Mouse (Mus musculus): ENCODE measurements around the gene Mrps6. TPM values are rescaled to one million over a fixed set of nuclear protein-coding genes. Genes with fewer than 3 reads are reported as not detected.
A peak's percentile ranks its signal among the peaks of the same experiment; 100 is the strongest.

Mrps6 gene
- total RNA-seq (2021) = 10 to 100 TPM; 56.9 to 63.0 TPM

DNA sequence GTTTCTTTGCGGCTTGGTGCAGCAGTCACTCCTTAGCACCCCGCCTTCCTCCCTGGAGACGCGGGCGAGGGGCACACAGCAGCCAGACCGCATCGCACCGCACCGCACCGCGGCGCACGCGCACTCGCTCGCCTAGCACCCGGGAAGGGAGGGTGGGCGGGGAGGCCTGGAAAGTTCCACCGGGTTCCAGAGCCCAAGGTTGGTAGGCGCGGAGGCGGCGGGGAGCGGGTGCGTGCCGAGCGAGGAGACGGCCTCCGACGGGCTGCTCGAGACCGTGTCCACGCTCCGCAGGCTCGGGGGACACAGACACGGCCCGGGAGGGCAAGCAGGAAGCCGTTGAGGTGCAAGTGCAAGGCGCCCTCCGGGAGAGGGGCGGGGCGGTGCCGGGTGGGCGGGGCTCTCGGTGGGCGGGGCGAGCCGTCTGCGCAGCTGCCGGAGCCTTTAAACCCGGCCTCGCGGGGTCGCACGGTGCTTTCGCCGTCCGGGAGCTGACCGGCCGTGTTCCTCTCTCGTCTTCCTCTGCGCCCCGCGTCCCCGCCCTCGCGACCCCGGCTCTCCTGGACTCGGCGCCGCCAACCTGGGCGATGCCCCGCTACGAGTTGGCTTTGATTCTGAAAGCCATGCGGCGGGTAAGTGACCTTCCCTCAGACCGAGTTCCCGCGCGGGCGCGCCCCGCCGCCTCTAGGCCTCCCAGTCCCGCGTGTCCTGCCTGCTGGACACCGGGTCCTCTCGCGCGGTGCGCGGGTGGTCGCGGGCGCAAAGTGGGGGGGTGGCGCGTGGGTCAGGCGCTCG, at the start of gene Mrps6, which contains the start of the genes Gm49711 and Slc5a3:
Gene Mrps6 (plus strand): TSS at position 419 of the 792 bp plus-strand sequence.
Gene Gm49711 (plus strand): TSS at position 465 of the 792 bp plus-strand sequence.
Gene Slc5a3 (plus strand): TSS at position 471 of the 792 bp plus-strand sequence.
- intact Hi-C loops (cut with DNase I) = loop anchor here (1.0 to 10.0 kb wide), 5 partner anchors 39 to 407 kb away; partner anchors contain the start of gene Smim11
- DNase-seq = peak; percentile 88 to 95

DNA sequence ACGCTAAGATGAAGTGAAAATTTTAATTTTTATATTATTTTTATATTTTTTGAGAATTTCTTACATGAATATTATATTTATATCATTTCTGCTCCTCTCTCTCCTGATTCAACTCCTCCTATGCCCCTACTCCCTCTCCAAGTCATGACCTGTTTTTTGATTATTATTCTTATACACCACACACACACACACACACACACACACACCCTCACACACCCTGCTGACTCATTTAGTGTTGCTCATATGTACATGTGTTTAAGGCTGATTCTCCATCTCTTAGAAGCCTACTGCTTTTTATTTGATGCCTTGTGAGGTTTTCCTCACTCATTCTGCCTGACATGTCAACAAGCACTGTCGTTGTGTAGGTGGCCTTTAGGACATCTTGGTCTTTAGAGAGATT, 48.5 kb upstream of the Mrps6 start:
- intact Hi-C loops (cut with DNase I) = no loop called here
- DNase-seq = no peak

DNA sequence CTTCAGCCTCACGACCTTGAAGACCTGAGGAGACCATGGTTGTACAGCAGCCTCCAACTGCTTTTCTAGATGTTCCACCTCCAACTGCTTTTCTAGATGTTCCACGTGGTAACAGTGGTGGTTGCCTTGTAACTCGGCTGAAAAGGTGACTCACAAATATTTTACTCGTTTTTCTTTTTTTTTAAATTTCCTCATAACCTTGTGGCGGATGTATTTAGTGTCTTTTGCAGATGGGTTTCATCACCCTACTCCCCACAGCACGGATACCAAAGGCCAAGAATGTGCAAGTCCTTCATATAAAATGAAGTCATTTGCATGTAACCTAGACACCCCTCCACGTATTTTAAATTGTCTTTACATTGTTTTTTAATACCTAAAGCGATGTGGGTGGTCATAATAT, 41.3 kb upstream of the Mrps6 start:
- no peak for DNase-seq
- intact Hi-C loops (cut with DNase I) = no loop called here

DNA sequence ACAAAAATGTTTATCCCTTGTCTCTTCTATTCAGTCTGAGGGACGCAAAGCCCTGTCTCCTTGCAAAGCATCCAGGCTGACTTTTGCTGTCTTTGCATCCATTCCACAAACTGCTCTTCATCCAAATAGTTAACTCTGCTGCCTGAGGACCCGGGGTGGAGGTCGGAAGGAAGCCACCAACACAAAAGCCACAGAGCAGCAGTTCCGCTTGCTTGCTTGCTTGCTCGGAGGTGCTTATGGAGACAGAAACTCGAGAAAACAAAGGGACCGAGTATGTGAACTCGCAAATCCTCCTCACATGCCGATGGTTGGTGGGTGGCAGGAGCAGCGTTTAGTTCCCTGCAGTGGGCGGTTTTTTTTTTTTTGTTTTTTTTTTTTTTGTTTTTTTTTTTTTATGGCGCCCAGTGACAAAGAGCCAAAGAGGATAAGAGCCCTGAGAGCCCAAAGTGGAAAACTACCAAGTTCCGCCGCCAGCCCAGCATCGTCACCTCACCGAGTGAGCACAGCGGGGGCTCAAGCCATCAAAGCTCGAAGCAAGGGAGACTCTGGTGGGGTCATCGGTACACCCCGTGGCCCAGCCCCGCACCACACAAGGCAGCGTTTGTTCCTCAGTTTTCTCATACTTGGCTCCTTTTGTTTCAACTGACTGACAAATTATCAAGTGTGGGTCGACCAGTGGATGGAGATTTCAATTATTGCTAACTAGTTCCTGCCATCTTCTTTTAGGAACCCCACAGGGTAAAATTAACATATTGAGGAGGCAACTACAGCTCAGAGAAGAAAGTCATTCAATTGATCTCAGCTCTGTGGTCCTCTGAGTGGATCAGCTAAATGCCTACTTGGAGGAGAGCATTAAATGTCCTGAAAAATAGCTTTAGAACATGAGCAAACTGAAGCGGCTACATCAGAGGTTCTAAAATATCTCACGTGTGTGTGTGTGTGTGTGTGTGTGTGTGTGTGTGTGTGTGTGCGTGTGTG, 38.6 kb upstream of the Mrps6 start:
- peak; percentile 52 to 53 for DNase-seq
- intact Hi-C loops (cut with DNase I) = loop anchor here (2.0 kb wide), 1 partner anchor 37 kb away; no protein-coding TSS in a partner anchor

DNA sequence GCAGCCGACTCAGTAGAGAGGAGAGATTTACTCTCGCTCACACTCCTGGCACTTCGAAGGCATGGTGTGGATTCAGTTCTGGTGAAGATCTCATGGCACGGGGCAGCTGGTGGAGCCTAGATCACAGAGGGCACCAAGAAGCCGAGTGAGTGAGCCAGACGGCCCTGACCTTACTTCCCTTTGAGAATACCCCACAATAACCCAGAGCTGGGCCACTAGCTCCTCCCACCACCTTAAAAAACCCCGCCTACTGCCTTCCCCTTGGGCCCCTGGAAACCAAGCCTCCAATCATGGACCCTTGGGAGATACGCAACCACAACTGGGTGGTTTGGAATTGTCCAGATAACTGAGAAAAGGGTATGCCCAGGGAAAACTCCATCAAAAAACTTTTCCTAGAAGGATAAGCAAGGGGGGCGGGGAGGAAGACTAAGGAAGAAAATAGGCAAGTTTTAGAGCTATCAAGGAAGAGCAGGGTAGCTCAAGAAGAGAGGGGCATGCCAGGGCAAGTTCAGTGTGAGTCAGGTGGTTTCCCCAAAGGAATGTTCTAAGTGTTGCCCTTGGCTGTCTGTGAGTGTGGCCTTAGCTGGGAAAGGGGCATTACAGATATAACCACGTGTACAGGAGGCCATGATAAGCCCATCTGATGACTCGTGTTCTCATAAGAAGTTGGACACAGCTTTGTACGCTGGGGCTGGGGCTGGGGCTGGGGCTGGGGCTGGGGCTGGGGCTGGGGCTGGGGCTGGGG, 36.2 kb upstream of the Mrps6 start:
- DNase-seq = no peak
- intact Hi-C loops (cut with DNase I) = no loop called here

DNA sequence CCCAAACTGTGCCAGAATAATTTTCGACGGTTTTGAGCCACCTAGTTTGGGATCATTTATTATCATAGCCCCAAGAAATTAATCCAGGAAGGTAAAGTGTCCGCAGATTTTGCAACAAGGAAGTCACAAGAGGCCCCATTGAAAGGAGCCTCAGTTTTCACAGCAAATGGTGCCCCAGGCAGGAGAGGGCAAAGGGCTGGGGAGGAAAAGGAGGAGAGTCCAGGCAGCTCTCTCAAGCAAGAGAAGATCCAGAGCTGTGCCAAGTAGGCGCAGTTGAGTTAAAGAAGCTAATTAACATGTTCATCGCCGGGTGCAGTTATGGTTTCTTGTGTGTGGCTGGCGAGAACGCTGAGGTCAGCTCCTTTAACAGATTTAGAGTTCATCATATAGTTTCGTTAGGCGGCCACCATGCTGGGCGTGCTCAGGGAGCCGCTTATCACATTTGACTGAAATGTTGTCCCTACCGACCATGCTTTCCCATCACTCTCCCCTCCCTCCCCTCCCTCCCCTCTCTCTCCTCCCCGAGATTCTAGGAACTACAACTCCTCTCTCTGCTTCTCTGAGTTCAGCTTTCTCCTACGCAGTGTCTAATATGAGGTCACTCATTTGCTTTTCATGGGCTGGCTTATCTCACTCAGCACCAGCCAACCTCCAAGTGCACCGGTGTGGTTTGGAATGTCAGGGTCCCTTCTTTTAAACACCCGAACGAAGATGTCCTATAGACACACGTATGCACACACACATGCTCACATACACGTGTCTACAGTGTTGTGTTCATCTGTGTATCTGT, 35.4 kb upstream of the Mrps6 start:
- DNase-seq = no peak
- intact Hi-C loops (cut with DNase I) = no loop called here

DNA sequence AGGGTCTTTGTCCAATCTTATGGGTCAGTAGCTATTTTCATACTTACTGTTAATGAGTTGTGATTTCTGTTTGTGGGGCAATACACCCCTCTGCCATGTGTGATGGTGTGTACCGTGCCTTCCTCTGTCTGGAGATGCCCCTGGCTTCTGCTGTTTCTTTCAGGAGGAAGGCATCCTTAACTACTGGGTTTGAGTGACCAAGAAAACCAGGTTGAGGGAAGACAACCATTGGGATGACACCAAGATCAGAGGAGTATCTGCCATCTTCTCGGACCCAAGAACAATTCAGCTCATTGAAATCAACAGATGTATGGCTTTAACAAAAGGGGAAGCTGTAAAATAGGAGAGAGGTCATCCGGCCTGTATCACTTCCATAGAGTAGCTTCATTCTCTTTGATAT, 24.8 kb upstream of the Mrps6 start:
- intact Hi-C loops (cut with DNase I) = no loop called here
- DNase-seq = no peak

DNA sequence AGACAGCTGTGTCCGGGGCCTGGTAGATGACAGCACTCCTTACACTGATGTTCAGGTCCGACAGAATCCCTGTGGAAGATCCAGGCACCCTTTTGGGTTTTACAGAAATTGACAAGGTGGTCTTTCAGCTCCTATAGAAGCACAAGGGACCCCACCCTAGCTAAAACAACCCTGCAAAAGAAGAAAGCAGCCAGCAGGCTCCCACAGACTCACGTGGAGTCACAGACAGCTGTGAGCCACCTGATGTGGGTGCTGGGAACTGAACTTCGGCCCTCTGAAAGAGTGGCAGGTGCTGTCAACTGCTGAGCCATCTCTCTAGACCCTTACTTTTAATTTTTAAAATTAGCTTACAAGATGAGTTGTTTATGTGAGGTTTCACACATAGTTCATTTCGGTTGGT, 23.4 kb upstream of the Mrps6 start:
- intact Hi-C loops (cut with DNase I) = no loop called here
- no peak for DNase-seq

DNA sequence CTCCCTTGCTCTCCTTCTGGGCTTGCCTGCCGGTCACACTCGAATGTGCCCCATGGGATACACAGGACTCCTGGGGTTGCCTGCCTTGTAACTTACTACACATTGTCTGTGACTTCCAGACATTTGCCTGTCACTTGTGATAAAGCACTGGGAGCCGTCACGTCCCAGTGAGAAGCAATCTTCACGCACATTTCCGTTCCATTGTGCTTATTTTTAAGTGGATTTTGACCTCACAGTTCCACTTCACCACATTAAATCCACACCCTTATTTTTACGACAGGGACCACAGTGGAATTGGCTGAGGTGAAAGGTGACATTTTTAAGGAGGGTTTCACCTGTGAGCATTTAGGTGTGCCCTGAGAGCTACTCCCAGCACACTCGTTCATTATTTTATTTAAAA, 21.4 kb upstream of the Mrps6 start:
- DNase-seq = no peak
- intact Hi-C loops (cut with DNase I) = no loop called here

DNA sequence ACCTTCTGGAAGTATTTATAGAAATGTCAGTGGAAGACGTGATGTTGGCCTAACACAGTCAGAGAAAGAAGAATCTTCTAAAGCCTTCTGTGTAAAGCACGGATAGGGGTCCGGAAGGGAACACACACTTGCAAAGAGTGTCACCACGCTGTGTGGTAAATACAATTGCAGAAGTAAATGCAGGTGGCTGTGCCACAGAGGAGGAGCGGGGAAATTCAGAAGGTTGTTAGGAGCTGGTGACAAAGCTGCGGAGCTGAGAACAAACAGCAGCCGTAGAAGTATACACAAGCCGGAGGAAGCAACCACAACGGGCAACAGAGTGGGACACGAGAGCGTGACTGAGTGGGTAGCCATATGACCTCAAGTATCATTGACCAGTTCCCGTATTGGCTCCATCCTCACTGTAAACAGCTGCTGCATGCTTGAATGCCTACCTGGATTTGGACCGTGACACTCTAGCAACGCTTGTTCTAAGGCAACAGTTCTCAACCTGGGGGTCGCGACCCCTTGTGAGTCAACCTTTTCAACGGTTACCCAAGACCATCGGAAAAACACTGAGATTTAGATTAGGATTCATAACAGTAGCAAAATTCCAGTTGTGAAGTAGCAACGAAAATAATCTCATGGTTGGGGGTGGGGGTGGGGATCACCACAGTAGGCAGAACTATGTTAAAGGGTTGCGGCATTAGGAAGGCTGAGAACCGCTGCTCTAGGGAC, 20.0 kb upstream of the Mrps6 start:
- intact Hi-C loops (cut with DNase I) = no loop called here
- DNase-seq = no peak

DNA sequence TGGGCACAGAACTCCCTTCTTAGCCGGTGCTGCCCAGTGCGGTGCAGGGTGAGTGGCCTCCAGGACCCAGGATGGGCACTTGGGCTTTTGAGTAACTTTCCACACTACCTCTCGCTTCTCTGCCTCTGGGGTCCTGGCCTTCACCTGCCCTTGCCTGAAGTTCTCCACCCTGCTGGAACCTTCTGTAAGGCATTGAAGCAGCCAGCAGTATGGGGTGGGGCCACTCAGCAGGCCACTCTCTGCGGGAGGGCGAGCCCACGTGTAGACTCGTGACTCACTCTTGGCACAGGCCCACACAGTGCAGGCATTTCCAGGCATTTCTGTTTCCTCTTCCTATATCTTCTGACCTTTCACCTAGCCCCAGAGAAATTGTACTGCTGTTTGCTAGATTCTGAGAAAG, 18.6 kb upstream of the Mrps6 start:
- intact Hi-C loops (cut with DNase I) = no loop called here
- no peak for DNase-seq

DNA sequence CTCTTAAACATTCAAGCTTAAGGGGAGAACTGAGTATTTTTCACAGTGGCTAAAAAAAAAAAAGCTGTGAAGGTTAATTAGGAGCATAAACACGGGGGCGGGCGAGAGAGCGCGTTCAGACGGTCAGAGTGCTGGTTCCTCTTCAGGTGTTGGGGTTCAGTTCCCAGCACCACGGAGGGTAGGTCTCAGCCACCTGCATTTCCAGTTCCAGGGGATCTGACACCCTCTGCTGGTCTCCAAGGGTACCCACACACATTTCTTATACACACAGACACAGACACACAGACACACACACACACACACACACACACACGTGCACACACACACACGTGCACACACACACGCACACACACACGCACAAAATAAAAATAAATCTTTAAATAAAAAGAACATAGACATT, 18.1 kb upstream of the Mrps6 start:
- DNase-seq = no peak
- intact Hi-C loops (cut with DNase I) = no loop called here

DNA sequence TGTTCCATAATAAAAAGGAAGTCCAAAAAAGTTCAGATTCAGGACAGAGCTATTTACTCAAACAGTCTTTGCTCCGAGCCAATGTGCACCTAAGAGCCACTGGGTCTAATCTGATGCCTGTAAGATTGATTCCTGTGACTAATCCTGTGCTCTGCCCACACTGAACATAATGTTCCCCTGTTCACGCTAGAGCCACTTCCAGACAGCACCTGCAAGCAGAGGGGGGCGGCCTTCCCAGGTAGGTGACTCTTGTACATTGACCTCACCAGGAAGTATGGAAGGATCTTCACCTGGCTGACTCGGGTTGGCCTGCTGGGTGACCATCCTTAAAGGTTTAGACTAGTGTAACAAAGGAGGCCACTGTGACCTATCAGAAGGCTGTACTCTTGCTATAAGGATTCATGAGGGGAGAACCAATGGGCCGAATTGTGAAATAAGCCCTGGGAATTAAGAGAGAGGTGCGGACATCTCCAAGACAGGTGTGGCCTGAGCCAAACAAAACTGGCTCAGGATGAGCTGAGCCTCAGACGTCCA, 6.2 kb upstream of the Mrps6 start:
- no peak for DNase-seq
- intact Hi-C loops (cut with DNase I) = loop anchor here (10.0 kb wide), 1 partner anchor 413 kb away; no protein-coding TSS in a partner anchor

DNA sequence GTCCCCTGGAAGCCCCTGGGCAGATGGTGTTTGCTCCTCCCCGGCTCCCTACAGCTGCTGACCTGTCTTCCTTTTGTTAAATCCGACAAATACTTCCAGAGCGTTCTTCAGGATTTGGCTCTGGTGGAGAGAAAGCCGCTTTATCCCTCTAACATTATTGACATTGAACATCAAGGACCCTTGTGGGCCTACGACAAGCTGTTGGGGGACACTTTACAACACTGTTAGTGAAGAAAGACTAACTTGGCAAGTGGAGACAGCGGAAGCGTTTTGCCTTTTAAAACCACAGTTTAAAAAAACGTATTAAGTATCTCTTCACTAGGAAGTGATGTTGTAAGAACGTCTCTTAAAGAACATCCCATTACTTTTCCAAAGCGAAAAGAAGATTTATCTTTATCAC, 5.5 kb upstream of the Mrps6 start:
- intact Hi-C loops (cut with DNase I) = loop anchor here (10.0 kb wide), 1 partner anchor 412 kb away; no protein-coding TSS in a partner anchor
- DNase-seq = no peak

DNA sequence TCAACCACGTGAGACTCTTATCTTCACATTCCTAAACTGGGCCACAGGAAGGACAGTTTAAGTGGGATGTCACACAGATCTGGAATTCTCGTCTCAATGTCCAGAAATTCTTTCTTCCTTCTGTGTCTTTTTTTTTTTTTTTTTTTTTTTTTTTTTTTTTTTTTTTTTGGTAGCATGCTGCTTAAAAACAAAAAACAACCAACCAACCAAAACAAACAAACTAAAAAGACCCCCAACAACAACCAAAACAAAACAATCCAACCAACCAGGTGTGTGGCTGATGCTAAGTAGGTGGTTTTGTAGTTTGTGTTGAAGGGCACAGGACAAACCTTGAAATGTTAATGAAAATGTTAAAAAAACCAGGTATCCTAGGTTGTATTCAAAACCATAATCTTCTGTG, 1.4 kb upstream of the Mrps6 start:
- no peak for DNase-seq
- intact Hi-C loops (cut with DNase I) = loop anchor here (2.0 to 10.0 kb wide), 3 partner anchors 38 to 408 kb away; partner anchors contain the start of gene Smim11

DNA sequence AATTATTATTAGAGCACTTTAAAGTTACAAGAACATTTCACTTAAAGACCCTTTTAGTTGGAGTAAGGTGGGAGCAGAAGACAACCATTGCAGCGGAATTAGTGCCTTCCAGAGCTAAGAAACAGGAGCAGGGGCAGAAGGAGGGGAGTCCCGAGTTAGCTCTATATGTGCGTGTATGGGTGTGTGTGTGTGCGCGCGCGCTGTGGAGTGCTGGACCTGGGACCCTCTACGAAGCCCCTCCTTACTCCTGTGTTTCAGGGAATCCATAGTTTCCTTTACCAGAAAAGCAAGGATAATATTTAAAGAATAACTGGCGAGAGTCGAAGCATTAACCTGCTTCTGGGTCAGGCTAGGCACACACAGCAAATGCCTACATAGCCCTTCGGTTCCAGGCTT, 616 bp upstream of the Mrps6 start:
- intact Hi-C loops (cut with DNase I) = loop anchor here (2.0 to 10.0 kb wide), 3 partner anchors 39 to 407 kb away; partner anchors contain the start of gene Smim11
- peak in 1 of 2 experiments; percentile 15 for DNase-seq

DNA sequence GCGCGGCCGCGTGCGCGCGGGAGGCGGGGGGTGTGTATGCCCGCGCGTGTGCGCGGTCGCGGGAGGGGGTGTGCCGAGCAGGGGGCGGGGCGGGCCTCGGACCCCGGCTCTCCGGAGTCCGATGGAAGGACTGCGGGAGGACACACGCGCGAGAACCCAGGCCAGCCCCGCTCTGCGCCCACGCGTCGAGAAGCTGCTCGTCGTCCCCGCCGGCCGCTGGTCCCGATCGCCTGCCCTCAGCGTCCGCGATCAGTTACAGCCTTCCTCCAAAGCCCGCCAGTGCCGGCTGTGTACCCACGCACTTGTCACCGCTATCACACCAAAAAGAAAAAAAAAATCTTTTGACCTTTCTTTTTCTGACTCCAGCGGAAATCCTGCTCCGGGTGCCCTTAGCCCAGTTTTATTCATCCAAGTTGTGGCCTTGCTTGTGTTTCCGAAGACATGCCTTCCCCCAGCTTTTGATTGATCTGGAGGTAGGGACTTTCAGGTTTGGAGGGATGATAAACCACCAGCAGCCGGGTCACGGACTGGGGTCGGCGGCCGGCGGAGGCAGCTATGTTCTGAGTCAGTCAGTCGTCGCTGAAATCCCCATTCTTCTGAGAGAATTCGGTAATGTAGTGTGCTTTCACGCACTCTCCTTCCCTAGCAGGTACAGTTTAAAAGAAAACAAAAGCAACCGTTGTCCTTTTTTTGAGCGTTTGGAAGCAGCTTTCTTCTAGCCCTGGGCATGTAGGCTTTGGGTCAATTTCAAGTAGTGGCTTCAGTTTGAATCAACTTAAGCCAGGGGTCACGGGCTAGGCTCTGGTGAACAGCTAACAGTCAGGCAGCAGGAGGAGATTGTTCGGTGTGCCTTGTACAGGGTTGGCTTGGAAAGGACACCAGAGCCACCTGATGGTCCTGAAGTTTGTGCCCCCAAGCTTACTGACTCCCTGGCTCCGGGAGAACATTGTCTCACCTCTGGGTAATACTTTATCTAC, 862 bp downstream of the Mrps6 start:
- peak; percentile 21 to 22 for DNase-seq

More for the DNA sequence above, 862 bp downstream of the Mrps6 start:
- intact Hi-C loops (cut with DNase I) = loop anchor here (1.0 to 10.0 kb wide), 4 partner anchors 124 to 406 kb away; partner anchors contain the start of gene Smim11

All from heart, postnatal 36 days (tissue).